Mouse (Mus musculus) MEL (cell line): Measurements from ENCODE around the gene Zfp811.

Experiments used
- CTCF ChIP-seq, 3 experiments: IDR thresholded peaks in 2 of 3; conservative IDR thresholded peaks in 1 of 3; 2 replicates each; pipeline ENCODE4 v1.5.1; 2011 to 2012; ENCODE audit warnings: low read length in 3 of 3, low read depth in 2 of 3, mild to moderate bottlenecking in 2 of 3, improper control_type of control experiment in 1 of 3, inconsistent platforms in 1 of 3, mixed read lengths in 1 of 3, moderate library complexity in 1 of 3; ENCODE audit not compliant: control insufficient read depth in 1 of 3, insufficient read depth in 1 of 3, poor library complexity in 1 of 3, severe bottlenecking in 1 of 3
- MYC ChIP-seq: IDR thresholded peaks from 2 replicates; pipeline ENCODE4 v1.6.1; 2011; ENCODE audit warnings: low read depth, mild to moderate bottlenecking, low read length, improper control_type of control experiment, moderate library complexity
- POLR2AphosphoS5 ChIP-seq: IDR thresholded peaks from 2 replicates; pipeline ENCODE4 v1.6.1; 2012; ENCODE audit warnings: low read depth, borderline replicate concordance, mild to moderate bottlenecking, inconsistent platforms, low read length, moderate library complexity, mixed read lengths
- ZKSCAN1 ChIP-seq: IDR thresholded peaks from 2 replicates; pipeline ENCODE4 v1.6.1; 2012; ENCODE audit warnings: low read depth, mild to moderate bottlenecking, inconsistent platforms, low read length, improper control_type of control experiment, moderate library complexity

GRCm38 (mm10) chr17:32786944-32787343, 22.8 kb downstream of the Zfp811 start:
- TF ChIP-seq CTCF (IDR thresholded peaks at IDR 0.05 in 2 of 3, conservative IDR thresholded peaks at IDR 0.05 in 1 of 3; ENCODE audit: control insufficient read depth in 1 of 3, insufficient read depth in 1 of 3, low read depth in 2 of 3, low read length in 3 of 3, poor library complexity in 1 of 3, severe bottlenecking in 1 of 3) (no peak), POLR2AphosphoS5 (no peak), MYC (no peak), ZKSCAN1 (no peak)
